ENCODE assay signal across 28 mouse cellular contexts in genomic region chr10:93855126-93855525, GRCm38 (mm10). TPM values are rescaled to one million over a fixed set of nuclear protein-coding genes. Genes with fewer than 3 reads are reported as not detected.
"Had no signal": no experiment of that assay in that cellular context is flagged by ENCODE, and none has a peak within 500 bp of the region (broad histone marks: within the 10 kb centered on the region; RNA-seq: fewer than 3 reads in every experiment).

No protein-coding gene starts in this region.

- H3K4me3 ChIP-seq: embryonic facial prominence, embryonic 10.5 days; embryonic facial prominence, embryonic 12.5 days; embryonic facial prominence, embryonic 13.5 days; embryonic facial prominence, embryonic 15.5 days; erythroblast, embryonic 14.5 days; forebrain, embryonic 10.5 days; forebrain, embryonic 12.5 days; forebrain, embryonic 13.5 days; forebrain, embryonic 15.5 days; gastrocnemius, adult 2 months; heart, adult 2 months had no signal

- ATAC-seq: forebrain, embryonic 13.5 days; forebrain, embryonic 14.5 days; forebrain, embryonic 15.5 days; forebrain, embryonic 16.5 days; forebrain, postnatal 0 days had no signal

- DNase-seq: cerebellum, adult 8-10 months; cerebellum, adult 9-10 months; cerebellum, adult 9-11 months; cerebellum, postnatal 10 days; cerebellum, postnatal 14 days; cerebellum, postnatal 25 days; cerebellum, postnatal 36 days; embryo, embryonic 11 days; forebrain, postnatal 0 days; gastrocnemius, adult 2 months; gastrocnemius, postnatal 10 days; gastrocnemius, postnatal 14 days; gastrocnemius, postnatal 25 days; heart, adult 18-20 months; heart, adult 2 months had no signal

- H3K9ac ChIP-seq: embryonic facial prominence, embryonic 12.5 days; embryonic facial prominence, embryonic 13.5 days; embryonic facial prominence, embryonic 15.5 days; forebrain, embryonic 12.5 days; forebrain, embryonic 13.5 days; forebrain, embryonic 15.5 days; forebrain, postnatal 0 days had no signal

- H3K9me3 ChIP-seq: embryonic facial prominence, embryonic 10.5 days; embryonic facial prominence, embryonic 12.5 days; embryonic facial prominence, embryonic 13.5 days; embryonic facial prominence, embryonic 15.5 days; forebrain, embryonic 10.5 days; forebrain, embryonic 12.5 days; forebrain, embryonic 13.5 days; forebrain, embryonic 15.5 days had no signal

- H3K27me3 ChIP-seq: embryonic facial prominence, embryonic 12.5 days; embryonic facial prominence, embryonic 13.5 days; embryonic facial prominence, embryonic 15.5 days; forebrain, embryonic 12.5 days; forebrain, embryonic 13.5 days; forebrain, embryonic 15.5 days had no signal

- H3K27ac ChIP-seq: embryonic facial prominence, embryonic 10.5 days; embryonic facial prominence, embryonic 12.5 days; embryonic facial prominence, embryonic 13.5 days; embryonic facial prominence, embryonic 15.5 days; forebrain, embryonic 10.5 days; forebrain, embryonic 12.5 days; forebrain, embryonic 13.5 days; forebrain, embryonic 15.5 days; gastrocnemius, adult 2 months; heart, adult 2 months had no signal

- H3K4me2 ChIP-seq: embryonic facial prominence, embryonic 12.5 days; embryonic facial prominence, embryonic 13.5 days; embryonic facial prominence, embryonic 15.5 days; forebrain, embryonic 12.5 days; forebrain, embryonic 13.5 days; forebrain, embryonic 15.5 days had no signal

- H3K4me1 ChIP-seq: embryonic facial prominence, embryonic 10.5 days; embryonic facial prominence, embryonic 12.5 days; embryonic facial prominence, embryonic 13.5 days; embryonic facial prominence, embryonic 15.5 days; forebrain, embryonic 10.5 days; forebrain, embryonic 12.5 days; forebrain, embryonic 13.5 days; forebrain, embryonic 15.5 days had no signal

RNA-seq across cellular contexts. Expression of gene Usp44, which starts 23.8 kb away (rescaled TPM):
- total RNA-seq: heart, adult 18-20 months; heart, adult 2 months; heart, adult 8-10 months had no signal
- polyA plus RNA-seq: cortical plate, adult 2 months; erythroblast, embryonic 14.5 days; heart, adult 2 months had no signal
